Mouse (Mus musculus): ENCODE measurements around the gene Adig.

Gene Adig

GRCm38 (mm10) chr2:158503671-158504070 lies 1.3 kb downstream of the Adig start:
- H3K27me3 ChIP-seq (ENCODE audit: insufficient read depth, low read length) = no peaks in the 10 kb centered on the region
- H3K4me3 ChIP-seq (replicated peaks; ENCODE audit: low read length) = no peak overlapping the region
- TF ChIP-seq POU5F1 (IDR thresholded peaks at IDR 0.05; ENCODE audit: borderline replicate concordance, low read length) (no peak), NANOG (IDR thresholded peaks at IDR 0.05; ENCODE audit: borderline replicate concordance, low read length) (no peak), CTCF (conservative IDR thresholded peaks at IDR 0.05; ENCODE audit: low read length) (no peak)
- H3K36me3 ChIP-seq (ENCODE audit: insufficient read depth, low read length) = peaks cover 9% of the 10 kb centered on the region
- H3K9me3 ChIP-seq (ENCODE audit: low read length) = no peaks in the 10 kb centered on the region
- no peaks in the 10 kb centered on the region for H3K4me1 ChIP-seq (replicated peaks; ENCODE audit: low read depth, low read length)

GRCm38 (mm10) chr2:158506475-158506874 lies 4.1 kb downstream of the Adig start:
- TF ChIP-seq NANOG (IDR thresholded peaks at IDR 0.05; ENCODE audit: borderline replicate concordance, low read length) (no peak), POU5F1 (IDR thresholded peaks at IDR 0.05; ENCODE audit: borderline replicate concordance, low read length) (no peak)
- Histone ChIP-seq H3K9me3 (ENCODE audit: low read length) (no peaks in the 10 kb centered on the region), H3K36me3 (ENCODE audit: insufficient read depth, low read length) (no peaks in the 10 kb centered on the region), H3K27me3 (ENCODE audit: insufficient read depth, low read length) (0 out of 2 replicates have a peak, but pooled peaks cover 3% of the 10 kb centered on the region), H3K4me3 (replicated peaks; ENCODE audit: low read length) (no peak overlapping the region), H3K4me1 (replicated peaks; ENCODE audit: low read depth, low read length) (peaks cover 6% of the 10 kb centered on the region; the same call in 1 of the 2 replicates)

DNA sequence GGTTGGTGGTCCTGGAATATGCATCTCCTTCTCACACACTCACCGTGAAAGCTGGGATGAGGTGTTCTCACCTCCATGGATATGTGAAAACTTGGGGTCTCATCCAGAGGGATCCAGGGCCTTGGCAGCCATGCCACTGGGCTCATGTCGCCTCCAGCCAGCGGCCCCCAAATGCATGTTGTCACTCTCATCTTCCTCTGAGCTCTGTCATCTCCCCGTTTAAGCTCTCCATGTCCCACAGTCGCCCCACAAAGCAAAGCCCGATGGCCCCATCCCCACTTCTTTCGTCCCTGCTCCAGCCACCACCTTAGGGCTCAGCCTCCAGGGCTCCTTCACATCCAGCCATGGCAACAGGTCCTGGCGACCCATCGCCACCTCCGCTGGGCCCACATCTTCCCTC lies 4.6 kb downstream of the Adig start:
- H3K4me3 ChIP-seq (replicated peaks; ENCODE audit: low read length) = no peak overlapping the region
- no peak for TF ChIP-seq CTCF (conservative IDR thresholded peaks at IDR 0.05; ENCODE audit: low read length)
- TF ChIP-seq NANOG (IDR thresholded peaks at IDR 0.05; ENCODE audit: borderline replicate concordance, low read length) = no peak
- TF ChIP-seq POU5F1 (IDR thresholded peaks at IDR 0.05; ENCODE audit: borderline replicate concordance, low read length) = no peak
- H3K27me3 ChIP-seq (ENCODE audit: insufficient read depth, low read length) = 0 out of 2 replicates have a peak, but pooled peaks cover 3% of the 10 kb centered on the region
- peaks cover 6% of the 10 kb centered on the region; the same call in 1 of the 2 replicates for H3K4me1 ChIP-seq (replicated peaks; ENCODE audit: low read depth, low read length)
- H3K9me3 ChIP-seq (ENCODE audit: low read length) = no peaks in the 10 kb centered on the region
- no peaks in the 10 kb centered on the region for H3K36me3 ChIP-seq (ENCODE audit: insufficient read depth, low read length)

DNA sequence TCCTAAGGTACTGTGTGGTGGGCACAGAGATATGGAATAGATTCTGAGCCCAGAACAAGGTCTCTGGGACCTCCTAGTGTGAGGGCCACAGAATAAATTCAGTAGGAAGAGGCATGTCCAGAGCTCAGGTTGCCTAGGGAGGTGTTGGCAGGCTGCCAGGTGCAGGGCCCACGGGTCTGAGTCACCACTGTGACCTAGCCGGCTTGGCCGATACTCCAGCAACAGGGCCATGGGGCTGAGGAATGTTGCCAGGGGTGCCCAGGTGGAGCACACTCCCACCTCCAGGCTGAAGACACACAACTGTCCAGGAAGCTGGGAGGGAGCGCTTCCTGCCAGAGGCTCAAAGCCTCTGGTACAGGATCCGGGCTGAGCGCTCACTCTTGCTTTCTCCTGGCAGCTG lies 8.3 kb downstream of the Adig start:
- no peaks in the 10 kb centered on the region for H3K9me3 ChIP-seq (ENCODE audit: low read length)
- no peak for TF ChIP-seq POU5F1 (IDR thresholded peaks at IDR 0.05; ENCODE audit: borderline replicate concordance, low read length)
- no peak for TF ChIP-seq CTCF (conservative IDR thresholded peaks at IDR 0.05; ENCODE audit: low read length)
- TF ChIP-seq NANOG (IDR thresholded peaks at IDR 0.05; ENCODE audit: borderline replicate concordance, low read length) = no peak
- H3K27me3 ChIP-seq (ENCODE audit: insufficient read depth, low read length) = 0 out of 2 replicates have a peak, but pooled peaks cover 3% of the 10 kb centered on the region
- peaks cover 6% of the 10 kb centered on the region; the same call in 1 of the 2 replicates for H3K4me1 ChIP-seq (replicated peaks; ENCODE audit: low read depth, low read length)
- H3K4me3 ChIP-seq (replicated peaks; ENCODE audit: low read length) = peak overlapping the region; percentile 53
- no peaks in the 10 kb centered on the region for H3K36me3 ChIP-seq (ENCODE audit: insufficient read depth, low read length)

DNA sequence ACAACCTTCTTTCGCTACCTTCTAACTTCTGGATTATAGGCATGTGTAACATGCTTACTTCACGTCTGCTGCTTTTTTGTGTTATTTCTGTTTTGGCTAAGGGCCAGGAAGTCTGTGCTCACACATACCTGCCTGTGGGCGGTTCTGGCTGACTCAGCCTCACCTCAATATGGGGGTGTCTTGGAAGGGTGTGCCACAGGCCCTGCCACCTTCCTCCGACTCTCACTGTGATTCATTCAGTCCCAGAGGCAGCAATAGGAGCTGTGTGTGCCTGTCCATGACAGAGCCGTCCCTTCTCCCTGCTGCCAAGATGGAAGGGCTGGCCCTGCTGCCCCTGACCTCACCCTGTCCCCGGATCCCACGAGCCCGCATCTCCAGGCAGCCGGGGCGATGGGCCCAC lies 10.1 kb downstream of the Adig start, which contains the start of gene Arhgap40:
TSS of gene Arhgap40 (plus strand) at position 269 of the 400 bp plus-strand sequence.
- Histone ChIP-seq H3K4me1 (replicated peaks; ENCODE audit: low read depth, low read length) (peaks cover 6% of the 10 kb centered on the region; the same call in 1 of the 2 replicates), H3K4me3 (replicated peaks; ENCODE audit: low read length) (no peak within 1 kb of the TSS), H3K9me3 (ENCODE audit: low read length) (no peaks in the 10 kb centered on the region), H3K27me3 (ENCODE audit: insufficient read depth, low read length) (0 out of 2 replicates have a peak, but pooled peaks cover 3% of the 10 kb centered on the region), H3K36me3 (ENCODE audit: insufficient read depth, low read length) (no peaks in the 10 kb centered on the region)
- TF ChIP-seq POU5F1 (IDR thresholded peaks at IDR 0.05; ENCODE audit: borderline replicate concordance, low read length) (no peak), CTCF (conservative IDR thresholded peaks at IDR 0.05; ENCODE audit: low read length) (no peak), NANOG (IDR thresholded peaks at IDR 0.05; ENCODE audit: borderline replicate concordance, low read length) (no peak)

- H3K4me3 ChIP-seq (replicated peaks; ENCODE audit: low read length) = no peak overlapping the region
- TF ChIP-seq POU5F1 (IDR thresholded peaks at IDR 0.05; ENCODE audit: borderline replicate concordance, low read length) = no peak
- TF ChIP-seq CTCF (conservative IDR thresholded peaks at IDR 0.05; ENCODE audit: low read length) = no peak
- no peak for TF ChIP-seq NANOG (IDR thresholded peaks at IDR 0.05; ENCODE audit: borderline replicate concordance, low read length)
These were observed 11.5 kb downstream of the Adig start for GRCm38 (mm10) chr2:158513821-158514336.

DNA sequence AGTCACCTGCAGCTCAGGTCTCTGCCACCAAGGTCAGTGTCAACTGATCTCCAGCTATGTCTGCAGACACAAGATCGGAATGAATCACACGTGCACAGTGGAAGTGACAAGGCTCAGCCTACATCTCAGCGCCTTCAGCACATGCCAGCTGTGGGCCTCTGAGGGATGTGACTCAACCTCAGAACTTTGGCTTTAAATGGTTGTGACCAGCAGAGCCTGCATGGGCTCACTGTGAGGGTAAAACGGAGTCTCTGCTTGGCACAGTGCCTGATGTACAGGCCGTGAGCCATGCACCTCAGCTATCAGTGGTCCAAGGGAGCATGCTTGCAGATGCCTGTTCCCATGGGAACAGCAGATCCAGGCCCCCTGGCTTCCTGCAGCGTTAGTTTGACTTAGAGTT lies 16.2 kb downstream of the Adig start:
- no peaks in the 10 kb centered on the region for H3K27me3 ChIP-seq (ENCODE audit: insufficient read depth, low read length)
- H3K9me3 ChIP-seq (ENCODE audit: low read length) = no peaks in the 10 kb centered on the region
- H3K4me1 ChIP-seq (replicated peaks; ENCODE audit: low read depth, low read length) = no peaks in the 10 kb centered on the region
- H3K4me3 ChIP-seq (replicated peaks; ENCODE audit: low read length) = no peak overlapping the region
- no peaks in the 10 kb centered on the region for H3K36me3 ChIP-seq (ENCODE audit: insufficient read depth, low read length)
- TF ChIP-seq CTCF (conservative IDR thresholded peaks at IDR 0.05; ENCODE audit: low read length) (no peak), NANOG (IDR thresholded peaks at IDR 0.05; ENCODE audit: borderline replicate concordance, low read length) (no peak), POU5F1 (IDR thresholded peaks at IDR 0.05; ENCODE audit: borderline replicate concordance, low read length) (no peak)

More at GRCm38 (mm10) chr2:158513821-158514336, 11.5 kb downstream of the Adig start:
- peaks cover 6% of the 10 kb centered on the region; the same call in 1 of the 2 replicates for H3K4me1 ChIP-seq (replicated peaks; ENCODE audit: low read depth, low read length)
- no peaks in the 10 kb centered on the region for H3K36me3 ChIP-seq (ENCODE audit: insufficient read depth, low read length)
- no peaks in the 10 kb centered on the region for H3K9me3 ChIP-seq (ENCODE audit: low read length)
- H3K27me3 ChIP-seq (ENCODE audit: insufficient read depth, low read length) = 0 out of 2 replicates have a peak, but pooled peaks cover 3% of the 10 kb centered on the region

- TF ChIP-seq NANOG (IDR thresholded peaks at IDR 0.05; ENCODE audit: borderline replicate concordance, low read length) (no peak), POU5F1 (IDR thresholded peaks at IDR 0.05; ENCODE audit: borderline replicate concordance, low read length) (no peak), CTCF (conservative IDR thresholded peaks at IDR 0.05; ENCODE audit: low read length) (no peak)
- H3K36me3 ChIP-seq (ENCODE audit: insufficient read depth, low read length) = no peaks in the 10 kb centered on the region
- no peak overlapping the region for H3K4me3 ChIP-seq (replicated peaks; ENCODE audit: low read length)
- no peaks in the 10 kb centered on the region for H3K4me1 ChIP-seq (replicated peaks; ENCODE audit: low read depth, low read length)
- no peaks in the 10 kb centered on the region for H3K9me3 ChIP-seq (ENCODE audit: low read length)
- H3K27me3 ChIP-seq (ENCODE audit: insufficient read depth, low read length) = no peaks in the 10 kb centered on the region
These were observed 16.7 kb downstream of the Adig start for GRCm38 (mm10) chr2:158519071-158519470.

- Histone ChIP-seq H3K36me3 (ENCODE audit: insufficient read depth, low read length) (no peaks in the 10 kb centered on the region), H3K9me3 (ENCODE audit: low read length) (no peaks in the 10 kb centered on the region), H3K4me3 (replicated peaks; ENCODE audit: low read length) (no peak overlapping the region), H3K27me3 (ENCODE audit: insufficient read depth, low read length) (no peaks in the 10 kb centered on the region), H3K4me1 (replicated peaks; ENCODE audit: low read depth, low read length) (no peaks in the 10 kb centered on the region)
- TF ChIP-seq CTCF (conservative IDR thresholded peaks at IDR 0.05; ENCODE audit: low read length) (no peak), POU5F1 (IDR thresholded peaks at IDR 0.05; ENCODE audit: borderline replicate concordance, low read length) (no peak), NANOG (IDR thresholded peaks at IDR 0.05; ENCODE audit: borderline replicate concordance, low read length) (no peak)
These were observed 17.4 kb downstream of the Adig start for GRCm38 (mm10) chr2:158519800-158520199.

Measured in E14TG2a.4 (cell line).